Mouse (Mus musculus): Measurements from ENCODE around the gene Txn1. TPM values are rescaled to one million over a fixed set of nuclear protein-coding genes. Genes with fewer than 3 reads are reported as not detected.

Txn1 gene
- 311 and 362 TPM in 2 replicates for polyA plus RNA-seq (2014; fragmentation: Nextera tagmentation; extraction: Ambion mirVana)

- H3K9me3 ChIP-seq (replicated peaks; ENCODE audit: control insufficient read depth, low read length): no peaks in the 10 kb centered on the region
- peak within 1 kb of the TSS; percentile 72 for H3K4me2 ChIP-seq (ENCODE audit: low read length)
- WGBS: under 1% methylated on average over 69 of the region's 71 CpGs
- H3K36me3 ChIP-seq (ENCODE audit: control insufficient read depth, insufficient read depth, low read length): peaks cover 6% of the 10 kb centered on the region
- H3K4me3 ChIP-seq (ENCODE audit: low read depth, low read length): peak within 1 kb of the TSS; percentile 82
- peaks cover 10% of the 10 kb centered on the region for H3K4me1 ChIP-seq (ENCODE audit: control insufficient read depth, insufficient read depth, low read length)
- H3K27me3 ChIP-seq (replicated peaks; ENCODE audit: control insufficient read depth, insufficient read depth, low read length): no peaks in the 10 kb centered on the region
- peak within 1 kb of the TSS; percentile 79 for H3K9ac ChIP-seq (ENCODE audit: low read length)
- peak within 1 kb of the TSS; percentile 85 for H3K27ac ChIP-seq (ENCODE audit: low read depth, low read length)
- ATAC-seq (peak; percentile 97), DNase-seq (ENCODE audit: low spot score) (peak; percentile 97)
These were observed at the start of gene Txn1 for GRCm38 (mm10) chr4:57956029-57956960. Gene Txn1, minus strand, starts transcription at chr4:57956411.

GRCm38 (mm10) chr4:58003501-58003900, 47.3 kb upstream of the Txn1 start:
- Histone ChIP-seq H3K9ac (ENCODE audit: low read length) (no peak overlapping the region), H3K27me3 (replicated peaks; ENCODE audit: control insufficient read depth, insufficient read depth, low read length) (no peaks in the 10 kb centered on the region), H3K36me3 (ENCODE audit: control insufficient read depth, insufficient read depth, low read length) (no peaks in the 10 kb centered on the region), H3K4me1 (ENCODE audit: control insufficient read depth, insufficient read depth, low read length) (no peaks in the 10 kb centered on the region), H3K4me3 (ENCODE audit: low read depth, low read length) (no peak overlapping the region), H3K9me3 (replicated peaks; ENCODE audit: control insufficient read depth, low read length) (no peaks in the 10 kb centered on the region), H3K27ac (ENCODE audit: low read depth, low read length) (no peak overlapping the region), H3K4me2 (ENCODE audit: low read length) (no peak overlapping the region)
- ATAC-seq (no peak), DNase-seq (ENCODE audit: low spot score) (no peak)
- WGBS: 72% methylated on average over 3 of the region's 3 CpGs

- H3K27ac ChIP-seq (ENCODE audit: low read depth, low read length): no peak overlapping the region
- H3K4me2 ChIP-seq (ENCODE audit: low read length): no peak overlapping the region
- WGBS: 93% methylated on average over 1 of the region's 1 CpGs
- no peak overlapping the region for H3K4me3 ChIP-seq (ENCODE audit: low read depth, low read length)
- ATAC-seq (no peak), DNase-seq (ENCODE audit: low spot score) (no peak)
- no peak overlapping the region for H3K9ac ChIP-seq (ENCODE audit: low read length)
- no peaks in the 10 kb centered on the region for H3K27me3 ChIP-seq (replicated peaks; ENCODE audit: control insufficient read depth, insufficient read depth, low read length)
- H3K36me3 ChIP-seq (ENCODE audit: control insufficient read depth, insufficient read depth, low read length): no peaks in the 10 kb centered on the region
- no peaks in the 10 kb centered on the region for H3K4me1 ChIP-seq (ENCODE audit: control insufficient read depth, insufficient read depth, low read length)
- H3K9me3 ChIP-seq (replicated peaks; ENCODE audit: control insufficient read depth, low read length): no peaks in the 10 kb centered on the region
These were observed 35.2 kb upstream of the Txn1 start for GRCm38 (mm10) chr4:57991425-57991824.

- H3K4me2 ChIP-seq (ENCODE audit: low read length): no peak overlapping the region
- no peaks in the 10 kb centered on the region for H3K27me3 ChIP-seq (replicated peaks; ENCODE audit: control insufficient read depth, insufficient read depth, low read length)
- DNase-seq (ENCODE audit: low spot score): no peak
- WGBS: 93% methylated on average over 6 of the region's 6 CpGs
- H3K4me1 ChIP-seq (ENCODE audit: control insufficient read depth, insufficient read depth, low read length): no peaks in the 10 kb centered on the region
- no peak overlapping the region for H3K27ac ChIP-seq (ENCODE audit: low read depth, low read length)
- H3K9ac ChIP-seq (ENCODE audit: low read length): no peak overlapping the region
- no peak for ATAC-seq
- H3K9me3 ChIP-seq (replicated peaks; ENCODE audit: control insufficient read depth, low read length): no peaks in the 10 kb centered on the region
- no peaks in the 10 kb centered on the region for H3K36me3 ChIP-seq (ENCODE audit: control insufficient read depth, insufficient read depth, low read length)
- H3K4me3 ChIP-seq (ENCODE audit: low read depth, low read length): no peak overlapping the region
These were observed 18.3 kb upstream of the Txn1 start for GRCm38 (mm10) chr4:57974400-57975117.

- Histone ChIP-seq H3K36me3 (ENCODE audit: control insufficient read depth, insufficient read depth, low read length) (no peaks in the 10 kb centered on the region), H3K27ac (ENCODE audit: low read depth, low read length) (no peak overlapping the region), H3K9me3 (replicated peaks; ENCODE audit: control insufficient read depth, low read length) (no peaks in the 10 kb centered on the region), H3K9ac (ENCODE audit: low read length) (no peak overlapping the region), H3K4me2 (ENCODE audit: low read length) (no peak overlapping the region), H3K4me1 (ENCODE audit: control insufficient read depth, insufficient read depth, low read length) (no peaks in the 10 kb centered on the region), H3K4me3 (ENCODE audit: low read depth, low read length) (no peak overlapping the region), H3K27me3 (replicated peaks; ENCODE audit: control insufficient read depth, insufficient read depth, low read length) (no peaks in the 10 kb centered on the region)
- DNase-seq (ENCODE audit: low spot score) (no peak), ATAC-seq (no peak)
- 83% methylated on average over 6 of the region's 6 CpGs for WGBS
These were observed 17.5 kb upstream of the Txn1 start for GRCm38 (mm10) chr4:57973592-57974268.

- Histone ChIP-seq H3K27ac (ENCODE audit: low read depth, low read length) (no peak overlapping the region), H3K27me3 (replicated peaks; ENCODE audit: control insufficient read depth, insufficient read depth, low read length) (no peaks in the 10 kb centered on the region), H3K36me3 (ENCODE audit: control insufficient read depth, insufficient read depth, low read length) (no peaks in the 10 kb centered on the region), H3K4me1 (ENCODE audit: control insufficient read depth, insufficient read depth, low read length) (no peaks in the 10 kb centered on the region), H3K4me3 (ENCODE audit: low read depth, low read length) (no peak overlapping the region), H3K9me3 (replicated peaks; ENCODE audit: control insufficient read depth, low read length) (no peaks in the 10 kb centered on the region), H3K4me2 (ENCODE audit: low read length) (no peak overlapping the region), H3K9ac (ENCODE audit: low read length) (no peak overlapping the region)
- no peak for ATAC-seq
- no peak for DNase-seq (ENCODE audit: low spot score)
These were observed 14.1 kb upstream of the Txn1 start for GRCm38 (mm10) chr4:57970285-57970684.

- Histone ChIP-seq H3K4me2 (ENCODE audit: low read length) (no peak overlapping the region), H3K9ac (ENCODE audit: low read length) (no peak overlapping the region), H3K9me3 (replicated peaks; ENCODE audit: control insufficient read depth, low read length) (no peaks in the 10 kb centered on the region), H3K4me3 (ENCODE audit: low read depth, low read length) (no peak overlapping the region), H3K27ac (ENCODE audit: low read depth, low read length) (no peak overlapping the region), H3K4me1 (ENCODE audit: control insufficient read depth, insufficient read depth, low read length) (no peaks in the 10 kb centered on the region), H3K36me3 (ENCODE audit: control insufficient read depth, insufficient read depth, low read length) (no peaks in the 10 kb centered on the region), H3K27me3 (replicated peaks; ENCODE audit: control insufficient read depth, insufficient read depth, low read length) (no peaks in the 10 kb centered on the region)
- ATAC-seq (no peak), DNase-seq (ENCODE audit: low spot score) (no peak)
- WGBS: 81% methylated on average over 3 of the region's 3 CpGs
These were observed 11.0 kb upstream of the Txn1 start for GRCm38 (mm10) chr4:57967195-57967594.

- DNase-seq (ENCODE audit: low spot score): no peak
- Histone ChIP-seq H3K27me3 (replicated peaks; ENCODE audit: control insufficient read depth, insufficient read depth, low read length) (no peaks in the 10 kb centered on the region), H3K4me2 (ENCODE audit: low read length) (no peak overlapping the region), H3K9me3 (replicated peaks; ENCODE audit: control insufficient read depth, low read length) (no peaks in the 10 kb centered on the region), H3K4me3 (ENCODE audit: low read depth, low read length) (no peak overlapping the region), H3K36me3 (ENCODE audit: control insufficient read depth, insufficient read depth, low read length) (no peaks in the 10 kb centered on the region), H3K9ac (ENCODE audit: low read length) (no peak overlapping the region), H3K4me1 (ENCODE audit: control insufficient read depth, insufficient read depth, low read length) (no peaks in the 10 kb centered on the region), H3K27ac (ENCODE audit: low read depth, low read length) (no peak overlapping the region)
- ATAC-seq: no peak
- 94% methylated on average over 4 of the region's 4 CpGs for WGBS
These were observed 9.3 kb upstream of the Txn1 start for GRCm38 (mm10) chr4:57965516-57965915.

Measured in forebrain, embryonic 14.5 days (tissue).